Mouse (Mus musculus): ENCODE results near the gene Hist1h4f. TPM values are rescaled to one million over a fixed set of nuclear protein-coding genes. Genes with fewer than 3 reads are reported as not detected.
A peak's percentile ranks its signal among the peaks of the same experiment; 100 is the strongest.
"Not testable (repeated sequence)": the region's sequence is repeated elsewhere in the genome, so short reads cannot be mapped to it uniquely, and the experiment has no call there.

Gene Hist1h4f
- polyA plus RNA-seq, 1 experiment = 4.7 TPM

DNA sequence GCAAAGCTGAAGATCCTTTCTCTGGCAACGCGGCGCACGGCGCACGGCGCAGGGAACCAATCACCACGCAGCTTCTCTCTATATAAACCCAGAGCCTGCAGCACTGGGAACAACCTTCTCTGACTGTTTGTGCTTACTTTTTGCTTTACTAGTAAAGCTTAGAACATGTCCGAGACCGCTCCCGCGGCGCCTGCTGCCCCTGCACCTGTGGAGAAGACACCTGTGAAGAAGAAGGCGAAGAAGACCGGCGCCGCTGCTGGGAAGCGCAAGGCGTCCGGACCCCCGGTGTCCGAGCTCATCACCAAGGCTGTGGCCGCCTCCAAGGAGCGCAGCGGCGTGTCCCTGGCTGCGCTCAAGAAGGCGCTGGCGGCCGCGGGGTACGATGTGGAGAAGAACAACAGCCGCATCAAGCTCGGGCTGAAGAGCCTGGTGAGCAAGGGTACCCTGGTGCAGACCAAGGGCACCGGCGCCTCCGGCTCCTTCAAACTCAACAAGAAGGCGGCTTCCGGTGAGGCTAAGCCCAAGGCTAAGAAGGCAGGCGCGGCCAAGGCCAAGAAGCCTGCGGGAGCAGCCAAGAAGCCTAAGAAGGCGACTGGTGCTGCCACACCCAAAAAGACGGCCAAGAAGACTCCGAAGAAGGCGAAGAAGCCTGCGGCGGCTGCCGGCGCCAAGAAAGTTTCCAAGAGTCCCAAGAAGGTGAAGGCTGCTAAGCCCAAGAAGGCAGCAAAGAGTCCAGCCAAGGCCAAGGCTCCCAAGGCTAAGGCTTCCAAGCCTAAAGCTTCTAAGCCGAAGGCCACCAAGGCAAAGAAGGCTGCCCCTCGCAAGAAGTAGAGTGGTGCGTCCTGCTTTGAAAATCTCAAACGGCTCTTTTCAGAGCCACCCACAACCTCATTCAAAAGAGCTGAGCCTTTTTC lies 3.7 kb upstream of the Hist1h4f start:
- H3K4me1 ChIP-seq (ENCODE audit: control insufficient read depth, insufficient read depth, low read length) = peaks cover 14% of the 10 kb centered on the region
- peak overlapping the region; percentile 62 for H3K4me3 ChIP-seq (ENCODE audit: insufficient read depth, low read length)
- peak overlapping the region; percentile 87 for H3K27ac ChIP-seq (ENCODE audit: insufficient read depth, low read depth, low read length)
- TF ChIP-seq POLR2A (IDR thresholded peaks at IDR 0.05; ENCODE audit: borderline replicate concordance, low read depth, low read length) (peak; percentile 89), CTCF (IDR thresholded peaks at IDR 0.05; ENCODE audit: low read depth, low read length) (no peak)

DNA sequence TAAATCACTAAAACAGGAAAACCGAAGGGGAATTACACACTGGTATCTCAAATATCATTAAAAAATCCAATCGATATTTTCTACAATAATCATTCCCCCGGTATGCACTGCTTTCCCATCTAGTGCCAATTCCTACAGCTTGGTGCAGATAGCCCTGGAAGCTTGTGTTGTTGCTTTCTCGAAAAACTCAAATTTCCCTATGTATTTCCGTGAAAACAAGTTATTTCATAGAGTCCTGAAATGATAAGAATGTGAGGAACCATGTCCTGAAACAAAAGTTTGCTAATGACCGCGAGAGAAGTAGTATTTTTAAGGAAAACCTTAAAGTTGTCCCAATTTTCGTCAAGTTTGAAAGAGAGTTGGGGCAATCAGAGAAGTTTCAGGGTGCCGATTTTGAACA lies 2.9 kb upstream of the Hist1h4f start:
- TF ChIP-seq CTCF (IDR thresholded peaks at IDR 0.05; ENCODE audit: low read depth, low read length) (no peak), POLR2A (IDR thresholded peaks at IDR 0.05; ENCODE audit: borderline replicate concordance, low read depth, low read length) (no peak)
- H3K4me1 ChIP-seq (ENCODE audit: control insufficient read depth, insufficient read depth, low read length) = peaks cover 14% of the 10 kb centered on the region
- H3K4me3 ChIP-seq (ENCODE audit: insufficient read depth, low read length) = peak overlapping the region; percentile 12; the same call in 1 of the 2 replicates
- peak overlapping the region; percentile 87 for H3K27ac ChIP-seq (ENCODE audit: insufficient read depth, low read depth, low read length)

DNA sequence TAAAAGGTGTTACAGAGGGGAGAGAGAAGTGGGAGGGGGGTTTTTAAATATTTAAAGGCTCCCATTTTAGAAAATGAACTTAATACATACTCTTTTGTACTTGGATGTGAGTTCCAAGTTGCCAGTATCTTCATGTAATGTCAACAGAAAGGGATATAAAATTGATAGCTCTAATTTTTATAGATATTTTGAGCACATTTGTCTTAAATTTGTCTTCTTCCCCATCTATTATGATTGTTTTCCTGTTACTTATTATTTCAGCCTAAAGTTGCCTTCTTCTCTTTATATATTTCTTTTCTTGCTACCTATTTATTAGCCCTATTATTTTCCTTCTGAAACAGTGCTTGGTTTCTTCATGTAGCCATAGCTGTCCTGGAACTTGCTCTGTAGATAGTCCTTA lies 1.5 kb upstream of the Hist1h4f start, which contains the start of gene Hist1h1d:
TSS of gene Hist1h1d (plus strand) at position 301 of the 400 bp plus-strand sequence.
- H3K4me1 ChIP-seq (ENCODE audit: control insufficient read depth, insufficient read depth, low read length) = peaks cover 14% of the 10 kb centered on the region
- H3K4me3 ChIP-seq (ENCODE audit: insufficient read depth, low read length) = no peak within 1 kb of the TSS
- TF ChIP-seq POLR2A (IDR thresholded peaks at IDR 0.05; ENCODE audit: borderline replicate concordance, low read depth, low read length) (no peak), CTCF (IDR thresholded peaks at IDR 0.05; ENCODE audit: low read depth, low read length) (no peak)
- peak within 1 kb of the TSS; percentile 63 for H3K27ac ChIP-seq (ENCODE audit: insufficient read depth, low read depth, low read length)

DNA sequence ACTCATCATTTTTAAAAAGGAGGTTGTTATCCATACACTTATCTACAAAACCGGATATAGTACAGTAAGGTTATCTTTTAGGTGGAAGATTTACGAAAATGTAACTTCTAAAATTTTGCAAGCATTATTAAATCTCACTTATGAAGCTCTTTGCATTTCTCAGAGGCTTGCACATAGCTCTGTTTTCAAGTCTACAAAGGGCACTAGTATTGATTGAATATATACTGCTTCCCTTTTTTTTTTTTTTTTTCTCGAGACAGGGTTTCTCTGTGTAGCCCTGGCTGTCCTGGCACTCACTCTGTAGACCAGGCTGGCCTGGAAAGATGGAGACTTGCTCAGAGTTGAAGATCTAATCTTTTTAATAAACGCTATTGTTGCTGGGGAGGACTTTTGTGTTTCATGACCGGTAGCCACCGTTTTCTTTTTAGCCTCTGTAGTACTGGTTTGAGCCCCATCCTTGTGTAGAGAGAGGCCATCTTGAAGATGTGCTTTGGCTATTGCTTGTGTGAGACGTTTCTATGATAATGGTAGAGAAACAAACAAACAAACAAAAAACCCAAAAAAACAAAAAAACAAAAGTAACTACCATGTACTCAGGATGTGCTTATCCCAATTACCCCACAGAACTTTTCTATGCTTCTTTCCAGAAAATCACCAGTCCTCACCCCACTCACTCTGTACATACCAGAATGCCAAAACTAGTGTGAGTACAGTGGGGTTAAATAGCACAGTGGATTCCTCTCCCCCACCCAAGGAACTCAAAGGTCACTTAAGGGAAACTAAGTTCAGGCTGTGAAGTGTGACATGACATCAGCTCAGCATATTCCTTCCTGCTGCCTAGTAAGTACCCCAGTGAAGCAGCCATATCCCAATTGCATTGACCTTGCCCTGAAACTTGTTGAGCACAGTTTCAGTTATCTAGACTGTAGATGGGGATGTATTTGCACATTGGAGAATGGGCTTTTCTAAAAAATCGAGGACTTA lies 775 bp upstream of the Hist1h4f start:
- TF ChIP-seq CTCF (IDR thresholded peaks at IDR 0.05; ENCODE audit: low read depth, low read length) = no peak
- no peak for TF ChIP-seq POLR2A (IDR thresholded peaks at IDR 0.05; ENCODE audit: borderline replicate concordance, low read depth, low read length)
- Histone ChIP-seq H3K4me1 (ENCODE audit: control insufficient read depth, insufficient read depth, low read length) (peaks cover 14% of the 10 kb centered on the region), H3K27ac (ENCODE audit: insufficient read depth, low read depth, low read length) (peak overlapping the region; percentile 63), H3K4me3 (ENCODE audit: insufficient read depth, low read length) (peak overlapping the region; percentile 58; the same call in 1 of the 2 replicates)

DNA sequence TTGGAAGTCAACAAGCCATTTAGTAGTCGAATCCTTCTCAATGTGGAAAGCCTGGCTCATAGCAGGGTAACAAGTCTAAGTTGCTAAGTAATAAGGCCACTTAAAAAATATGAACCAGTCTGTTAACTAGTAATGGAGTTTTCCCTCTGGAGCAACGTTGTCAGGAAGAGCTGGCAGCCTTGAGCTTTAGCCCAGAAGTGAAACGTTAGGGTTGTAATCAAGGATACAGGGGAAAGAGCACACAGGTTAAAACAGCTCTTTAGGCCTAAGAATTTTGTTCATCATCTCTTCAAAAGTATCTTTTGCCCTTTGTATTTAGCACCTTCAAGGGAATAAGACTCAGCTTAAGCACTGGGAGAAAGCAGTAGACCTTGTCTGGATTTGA lies 695 bp downstream of the Hist1h4f start:
- H3K4me1 ChIP-seq (ENCODE audit: control insufficient read depth, insufficient read depth, low read length) = peaks cover 12% of the 10 kb centered on the region
- H3K27ac ChIP-seq (ENCODE audit: insufficient read depth, low read depth, low read length) = peak overlapping the region; percentile 77
- H3K4me3 ChIP-seq (ENCODE audit: insufficient read depth, low read length) = peak overlapping the region; percentile 58
- TF ChIP-seq CTCF (IDR thresholded peaks at IDR 0.05; ENCODE audit: low read depth, low read length) (no peak), POLR2A (IDR thresholded peaks at IDR 0.05; ENCODE audit: borderline replicate concordance, low read depth, low read length) (no peak)

DNA sequence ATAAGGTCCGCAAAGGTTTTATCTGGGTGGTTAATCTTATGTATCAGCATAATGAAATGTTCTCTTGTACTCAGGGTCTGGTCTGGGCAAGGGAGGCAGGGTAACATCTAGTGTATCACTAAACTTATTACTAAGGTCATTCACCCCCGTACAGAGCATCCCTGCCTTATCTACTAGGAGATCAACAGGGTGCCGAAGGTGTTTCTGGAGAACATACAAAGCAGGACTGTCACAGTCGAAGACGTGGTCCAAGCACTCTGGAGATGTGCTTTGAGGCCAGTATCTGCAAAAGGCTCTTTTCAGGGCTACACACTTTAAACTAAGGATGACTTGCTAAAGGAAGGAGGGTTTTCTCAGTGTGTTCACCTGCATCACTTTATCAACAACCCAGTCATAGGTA lies 4.8 kb downstream of the Hist1h4f start:
- Histone ChIP-seq H3K27ac (ENCODE audit: insufficient read depth, low read depth, low read length) (no peak overlapping the region), H3K4me3 (ENCODE audit: insufficient read depth, low read length) (no peak overlapping the region), H3K4me1 (ENCODE audit: control insufficient read depth, insufficient read depth, low read length) (peaks cover 6% of the 10 kb centered on the region)
- TF ChIP-seq POLR2A (IDR thresholded peaks at IDR 0.05; ENCODE audit: borderline replicate concordance, low read depth, low read length) (no peak), CTCF (IDR thresholded peaks at IDR 0.05; ENCODE audit: low read depth, low read length) (no peak)

DNA sequence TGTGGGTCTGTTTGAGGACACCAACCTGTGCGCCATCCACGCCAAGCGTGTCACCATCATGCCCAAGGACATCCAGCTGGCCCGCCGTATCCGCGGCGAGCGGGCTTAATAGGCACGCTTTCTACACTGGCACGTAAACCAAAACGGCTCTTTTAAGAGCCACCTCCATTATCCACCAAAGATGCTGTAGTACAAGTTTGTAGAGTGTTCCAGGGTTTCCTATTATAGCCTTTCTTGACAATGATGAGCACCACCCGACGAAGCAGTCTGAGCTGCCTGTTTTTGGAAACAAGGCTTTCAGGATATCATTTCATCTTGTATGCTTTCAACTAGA lies 6.7 kb downstream of the Hist1h4f start:
- H3K4me3 ChIP-seq (ENCODE audit: insufficient read depth, low read length) = peak overlapping the region; percentile 63
- H3K4me1 ChIP-seq (ENCODE audit: control insufficient read depth, insufficient read depth, low read length) = not testable (repeated sequence)
- H3K27ac ChIP-seq (ENCODE audit: insufficient read depth, low read depth, low read length) = peak overlapping the region; percentile 71

DNA sequence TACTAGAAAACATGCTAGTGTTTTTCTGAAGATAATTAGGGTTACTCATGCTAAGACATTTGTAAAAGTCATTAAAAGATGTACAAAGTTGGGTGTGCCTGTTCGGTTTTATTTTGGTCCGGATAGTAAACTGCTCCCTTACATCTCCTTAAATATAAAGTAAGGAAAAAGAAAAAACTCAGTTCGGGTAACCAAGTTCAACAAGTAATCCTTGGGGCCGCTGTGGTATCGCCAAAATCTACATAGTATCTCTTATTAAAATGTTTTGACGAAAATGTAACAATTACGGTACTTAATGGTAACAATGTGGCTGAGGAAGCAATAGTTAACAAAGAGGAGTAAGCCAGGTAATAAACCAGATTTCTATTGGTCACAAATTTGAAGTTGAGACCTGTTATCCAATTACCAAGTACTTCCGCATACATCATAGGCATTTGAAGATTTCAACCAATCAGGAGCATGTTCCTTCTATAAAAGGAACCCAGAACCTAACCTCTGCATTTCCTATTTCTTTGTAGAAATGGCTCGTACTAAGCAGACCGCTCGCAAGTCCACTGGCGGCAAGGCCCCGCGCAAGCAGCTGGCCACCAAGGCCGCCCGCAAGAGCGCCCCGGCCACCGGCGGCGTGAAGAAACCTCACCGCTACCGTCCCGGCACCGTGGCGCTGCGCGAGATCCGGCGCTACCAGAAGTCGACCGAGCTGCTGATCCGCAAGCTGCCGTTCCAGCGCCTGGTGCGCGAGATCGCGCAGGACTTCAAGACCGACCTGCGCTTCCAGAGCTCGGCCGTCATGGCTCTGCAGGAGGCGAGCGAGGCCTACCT lies 7.3 kb downstream of the Hist1h4f start, which contains the start of gene Hist1h3f:
TSS of gene Hist1h3f (plus strand) at position 88 of the 822 bp plus-strand sequence.
- TF ChIP-seq POLR2A (IDR thresholded peaks at IDR 0.05; ENCODE audit: borderline replicate concordance, low read depth, low read length) = 0 out of 2 replicates have a peak, but pooled peaks have one; percentile 67
- TF ChIP-seq CTCF (IDR thresholded peaks at IDR 0.05; ENCODE audit: low read depth, low read length) = no peak

DNA sequence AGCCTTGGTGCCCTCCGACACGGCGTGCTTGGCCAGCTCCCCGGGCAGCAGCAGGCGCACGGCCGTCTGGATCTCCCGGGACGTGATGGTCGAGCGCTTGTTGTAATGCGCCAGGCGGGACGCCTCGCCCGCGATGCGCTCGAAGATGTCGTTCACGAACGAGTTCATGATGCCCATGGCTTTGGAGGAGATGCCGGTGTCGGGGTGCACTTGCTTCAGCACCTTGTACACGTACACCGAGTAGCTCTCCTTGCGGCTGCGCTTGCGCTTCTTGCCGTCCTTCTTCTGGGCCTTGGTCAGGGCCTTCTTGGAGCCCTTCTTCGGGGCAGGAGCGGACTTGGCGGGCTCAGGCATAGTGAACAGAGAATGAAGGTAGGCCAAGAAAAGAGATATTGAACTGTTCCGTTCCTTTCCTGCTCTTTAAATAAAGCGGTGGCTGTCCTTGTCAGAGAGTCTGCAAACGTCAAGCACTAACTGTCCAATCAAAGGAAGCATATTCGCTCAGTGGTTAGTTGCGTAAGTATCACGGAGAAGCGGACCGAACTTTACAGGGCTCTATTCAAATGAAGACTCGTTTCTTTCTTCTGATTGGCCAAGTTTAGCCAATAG lies 8.3 kb downstream of the Hist1h4f start, which contains the start of gene Hist1h2bh:
TSS of gene Hist1h2bh (minus strand) at position 394 of the 609 bp plus-strand sequence.
- Histone ChIP-seq H3K27ac (ENCODE audit: insufficient read depth, low read depth, low read length) (peak within 1 kb of the TSS; percentile 88), H3K4me3 (ENCODE audit: insufficient read depth, low read length) (peak within 1 kb of the TSS; percentile 54), H3K4me1 (ENCODE audit: control insufficient read depth, insufficient read depth, low read length) (peaks cover 11% of the 10 kb centered on the region)

More for the DNA sequence above, 7.3 kb downstream of the Hist1h4f start, which contains the start of gene Hist1h3f:
- Histone ChIP-seq H3K4me3 (ENCODE audit: insufficient read depth, low read length) (peak within 1 kb of the TSS; percentile 63), H3K4me1 (ENCODE audit: control insufficient read depth, insufficient read depth, low read length) (peaks cover 3% of the 10 kb centered on the region), H3K27ac (ENCODE audit: insufficient read depth, low read depth, low read length) (peak within 1 kb of the TSS; percentile 88)

DNA sequence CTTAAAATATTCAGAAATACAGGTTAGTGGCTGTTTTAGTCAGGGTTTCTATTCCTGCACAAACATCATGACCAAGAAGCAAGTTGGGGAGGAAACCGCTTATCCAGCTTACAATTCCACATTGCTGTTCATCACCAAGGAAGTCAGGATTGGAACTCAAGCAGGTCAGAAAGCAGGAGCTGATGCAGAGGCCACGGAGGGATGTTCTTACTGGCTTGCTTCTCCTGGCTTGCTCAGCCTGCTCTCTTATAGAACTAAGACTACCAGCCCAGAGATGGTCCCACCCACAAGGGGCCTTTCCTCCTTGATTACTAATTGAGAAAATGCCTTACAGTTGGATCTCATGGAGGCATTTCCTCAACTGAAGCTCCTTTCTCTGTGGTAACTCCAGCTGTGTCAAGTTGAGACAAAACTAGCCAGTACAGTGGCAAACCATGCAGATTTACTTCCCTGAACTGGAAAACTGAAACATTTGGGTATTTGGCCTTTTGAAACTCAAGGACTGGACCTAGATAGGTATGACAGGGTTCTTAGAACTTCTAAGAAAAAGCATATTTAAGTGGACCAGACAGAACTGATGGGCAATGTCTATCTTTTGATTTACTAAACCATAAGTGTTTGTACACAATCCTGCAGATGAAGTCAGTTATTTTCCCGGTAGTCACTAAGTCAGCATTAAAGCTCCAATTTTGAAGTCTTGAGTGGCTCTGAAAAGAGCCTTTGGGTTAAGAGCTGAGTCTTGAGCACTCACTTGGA lies 9.0 kb downstream of the Hist1h4f start:
- Histone ChIP-seq H3K27ac (ENCODE audit: insufficient read depth, low read depth, low read length) (peak overlapping the region; percentile 73), H3K4me1 (ENCODE audit: control insufficient read depth, insufficient read depth, low read length) (peaks cover 16% of the 10 kb centered on the region), H3K4me3 (ENCODE audit: insufficient read depth, low read length) (peak overlapping the region; percentile 54)

Measured in bone marrow macrophage, adult 2 months (primary cell).